Mouse (Mus musculus): ENCODE measurements around the gene Tmem139.

Gene Tmem139

DNA sequence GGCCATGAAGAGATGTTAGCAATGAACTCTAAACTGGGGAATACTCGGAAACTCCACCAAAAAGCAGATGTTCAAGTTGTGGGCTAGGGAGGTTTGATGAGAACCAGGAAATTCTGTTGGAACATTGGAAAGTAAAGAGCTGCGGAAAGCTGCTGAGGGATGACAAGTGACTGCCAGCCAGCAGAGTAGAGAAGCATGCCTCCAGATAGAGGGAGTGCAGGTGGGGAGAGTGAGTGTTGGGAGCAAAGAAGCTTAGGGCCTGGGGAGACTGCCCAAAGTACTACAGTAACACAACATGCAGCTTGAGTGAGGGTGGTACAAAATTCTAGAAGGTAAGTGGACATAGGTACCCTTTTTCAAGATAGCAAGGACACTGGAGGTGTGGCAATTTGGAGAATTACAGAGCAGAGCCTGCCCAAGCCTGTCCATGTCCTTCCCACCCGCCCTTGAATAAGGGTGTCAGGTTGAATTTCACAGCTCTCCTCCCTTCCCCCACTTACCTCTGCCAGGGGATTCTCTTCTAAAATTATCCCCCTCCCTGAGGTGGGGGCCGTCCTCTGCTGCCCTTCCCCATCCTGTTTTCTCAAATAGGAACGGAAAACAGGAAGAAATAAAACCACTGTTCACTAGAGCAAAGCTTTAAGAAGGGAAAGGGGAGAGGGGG lies 21.2 kb downstream of the Tmem139 start:
- DNase-seq (ENCODE audit: low spot score) = no peak

- no peak for DNase-seq (ENCODE audit: low spot score)
These were observed 24.7 kb downstream of the Tmem139 start, which contains the start of gene Clcn1 for GRCm38 (mm10) chr6:42286448-42286847. Clcn1 (plus strand) TSS chr6:42286685.

GRCm38 (mm10) chr6:42287562-42287961 lies 25.8 kb downstream of the Tmem139 start:
- no peak for DNase-seq (ENCODE audit: low spot score)

- DNase-seq (ENCODE audit: low spot score) = no peak
These were observed 31.6 kb downstream of the Tmem139 start for GRCm38 (mm10) chr6:42293327-42293726.

DNA sequence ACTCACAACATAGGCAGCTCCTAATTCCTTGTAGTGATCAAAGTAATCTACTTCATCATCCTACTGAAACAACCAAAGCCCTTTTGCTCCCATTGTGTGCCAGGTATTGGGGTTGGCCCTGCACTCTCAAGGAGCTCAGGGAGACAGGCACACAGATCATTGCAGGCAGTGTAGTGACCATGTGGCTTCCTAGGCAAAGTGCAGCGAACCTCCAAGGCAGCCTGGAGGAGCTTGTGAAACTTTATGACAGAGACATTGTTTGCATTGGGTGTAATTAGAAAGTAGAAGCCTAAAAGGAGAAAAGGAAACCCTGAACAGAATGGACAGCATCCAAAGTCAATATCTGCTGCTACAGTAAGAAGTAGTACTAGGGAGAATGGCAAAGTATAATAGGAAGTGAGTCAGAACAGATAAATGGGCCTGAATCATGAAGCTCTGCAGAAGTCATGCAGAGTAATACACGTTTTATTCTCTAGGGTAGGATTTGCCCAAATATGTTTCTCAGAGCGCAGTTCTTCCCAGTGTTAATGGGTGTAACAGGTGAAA lies 33.9 kb downstream of the Tmem139 start:
- DNase-seq (ENCODE audit: low spot score) = no peak

DNA sequence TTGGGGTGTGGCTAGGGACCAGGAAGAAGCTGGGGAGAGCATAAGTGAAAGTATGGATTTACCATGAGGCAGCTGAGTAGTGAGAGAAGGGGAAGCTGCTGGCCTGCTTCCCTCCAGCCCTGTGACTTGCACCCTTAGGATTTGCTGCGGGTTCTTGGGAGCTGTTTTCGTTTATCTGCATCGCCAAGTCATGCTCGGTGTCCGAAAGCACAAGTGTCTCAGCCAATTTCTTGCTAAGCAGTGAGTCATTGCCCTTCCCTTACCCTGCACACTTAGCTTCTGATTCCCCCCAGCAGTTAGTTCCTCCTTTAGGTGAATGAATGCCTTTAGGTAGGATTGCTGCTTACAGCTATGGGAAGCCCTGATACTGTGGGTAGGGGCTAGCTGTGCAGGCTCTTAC lies 37.6 kb downstream of the Tmem139 start:
- DNase-seq (ENCODE audit: low spot score) = no peak

GRCm38 (mm10) chr6:42309816-42310378 lies 48.1 kb downstream of the Tmem139 start:
- no peak for DNase-seq (ENCODE audit: low spot score)

- no peak for DNase-seq (ENCODE audit: low spot score)
These were observed 48.8 kb downstream of the Tmem139 start for GRCm38 (mm10) chr6:42310427-42311053.

Measured in spleen, adult 12 weeks (tissue).